In genomic region chr2:93446606-93447353, GRCm38 (mm10) we compare ENCODE assay signal across 14 mouse cellular contexts. TPM values are rescaled to one million over a fixed set of nuclear protein-coding genes. Genes with fewer than 3 reads are reported as not detected.
DNase-seq lines count a peak whose midpoint lies in the region; ATAC-seq and TF ChIP-seq lines count a peak whose summit lies in the region.
"Had no signal": no experiment of that assay in that cellular context is flagged by ENCODE, and none has a peak within 500 bp of the region (broad histone marks: within the 10 kb centered on the region; RNA-seq: fewer than 3 reads in every experiment).

No protein-coding gene starts in this region.

- DNase-seq in kidney, adult 11 months: peak; percentile 65
- DNase-seq in MEL (ENCODE audit: low read depth, low spot score): peak; percentile 35
- DNase-seq in adrenal gland, postnatal 14 days: peak; percentile 49
- DNase-seq in limb, embryonic 14.5 days (ENCODE audit: low spot score): no peak
- no peak for DNase-seq in lung, postnatal 0 days (ENCODE audit: low spot score)
- DNase-seq: cerebellum, adult 2 months; gastrocnemius, postnatal 36 days; lung, adult 2 months; right cerebral cortex, adult 18-20 months; thymus, postnatal 25 days had no signal

- no peak for TF ChIP-seq POLR2A in MEL (IDR thresholded peaks at IDR 0.05; ENCODE audit: control insufficient read depth in 1 of 2, insufficient read depth in 1 of 2, low read depth in 1 of 2, low read length in 2 of 2, poor library complexity in 1 of 2)
- TF ChIP-seq POLR2A in limb, embryonic 14.5 days (IDR thresholded peaks at IDR 0.05; ENCODE audit: borderline replicate concordance, extremely low read depth, insufficient read depth, insufficient read length): no peak

- TF ChIP-seq RAD21 in MEL (IDR thresholded peaks at IDR 0.05; ENCODE audit: low read depth, low read length): no peak

- H3K36me3 ChIP-seq in kidney, embryonic 15.5 days: no peaks in the 10 kb centered on the region
- H3K36me3 ChIP-seq in MEL (ENCODE audit: control insufficient read depth in 1 of 2, insufficient read depth in 2 of 2, low read length in 2 of 2): peaks cover 3 to 27% of the 10 kb centered on the region in 2 experiments; a peak in 3 of 4 replicates
- H3K36me3 ChIP-seq in limb, embryonic 14.5 days (ENCODE audit: control insufficient read depth, insufficient read depth, low read length): no peaks in the 10 kb centered on the region
- H3K36me3 ChIP-seq in forebrain, embryonic 15.5 days: no peaks in the 10 kb centered on the region
- H3K36me3 ChIP-seq in lung, postnatal 0 days (ENCODE audit: insufficient read depth, low read length): no peaks in the 10 kb centered on the region
- H3K36me3 ChIP-seq: heart, embryonic 15.5 days had no signal

- no peaks in the 10 kb centered on the region for H3K27me3 ChIP-seq in kidney, embryonic 15.5 days
- H3K27me3 ChIP-seq in MEL (ENCODE audit: control insufficient read depth in 1 of 2, insufficient read depth in 2 of 2, low read length in 2 of 2): no peaks in the 10 kb centered on the region
- H3K27me3 ChIP-seq in limb, embryonic 14.5 days (ENCODE audit: control insufficient read depth, insufficient read depth, low read length): no peaks in the 10 kb centered on the region
- H3K27me3 ChIP-seq in forebrain, embryonic 15.5 days: no peaks in the 10 kb centered on the region
- no peaks in the 10 kb centered on the region for H3K27me3 ChIP-seq in lung, postnatal 0 days (replicated peaks; ENCODE audit: insufficient read depth, low read length)
- H3K27me3 ChIP-seq: heart, embryonic 15.5 days had no signal

- no peak overlapping the region for H3K27ac ChIP-seq in kidney, embryonic 15.5 days
- peak overlapping the region; percentile 73 for H3K27ac ChIP-seq in MEL (ENCODE audit: control insufficient read depth, low read depth, low read length)
- no peak overlapping the region for H3K27ac ChIP-seq in limb, embryonic 14.5 days (replicated peaks; ENCODE audit: low read depth, low read length)
- no peak overlapping the region for H3K27ac ChIP-seq in forebrain, embryonic 15.5 days (replicated peaks)
- no peak overlapping the region for H3K27ac ChIP-seq in lung, postnatal 0 days (ENCODE audit: low read length)
- H3K27ac ChIP-seq: heart, embryonic 15.5 days had no signal

- peaks cover 82% of the 10 kb centered on the region for H3K4me1 ChIP-seq in kidney, embryonic 15.5 days
- H3K4me1 ChIP-seq in MEL (ENCODE audit: control insufficient read depth in 1 of 2, insufficient read depth in 2 of 2, low read length in 2 of 2): peaks cover 20 to 34% of the 10 kb centered on the region in 2 experiments
- peaks cover 9% of the 10 kb centered on the region for H3K4me1 ChIP-seq in limb, embryonic 14.5 days (ENCODE audit: control insufficient read depth, insufficient read depth, low read length)
- no peaks in the 10 kb centered on the region for H3K4me1 ChIP-seq in forebrain, embryonic 15.5 days
- H3K4me1 ChIP-seq in lung, postnatal 0 days (ENCODE audit: insufficient read depth, low read depth, low read length): peaks cover 12% of the 10 kb centered on the region; the same call in 1 of the 2 replicates

- H3K9me3 ChIP-seq in kidney, embryonic 15.5 days (replicated peaks): no peaks in the 10 kb centered on the region
- no peaks in the 10 kb centered on the region for H3K9me3 ChIP-seq in MEL (replicated peaks; ENCODE audit: insufficient read depth, low read length)
- no peaks in the 10 kb centered on the region for H3K9me3 ChIP-seq in limb, embryonic 14.5 days (ENCODE audit: control insufficient read depth, low read length)
- no peaks in the 10 kb centered on the region for H3K9me3 ChIP-seq in forebrain, embryonic 15.5 days
- no peaks in the 10 kb centered on the region for H3K9me3 ChIP-seq in lung, postnatal 0 days (ENCODE audit: low read length)
- H3K9me3 ChIP-seq: heart, embryonic 15.5 days had no signal

- ATAC-seq in kidney, embryonic 15.5 days (replicated peaks; ENCODE audit: low FRiP score): no peak
- ATAC-seq in limb, embryonic 14.5 days (ENCODE audit: low FRiP score, low read depth): no peak
- ATAC-seq in forebrain, embryonic 15.5 days (replicated peaks): no peak
- ATAC-seq in lung, postnatal 0 days: no peak
- ATAC-seq: forebrain, embryonic 16.5 days had no signal

- no peaks in the 10 kb centered on the region for H3K79me2 ChIP-seq in MEL (ENCODE audit: control insufficient read depth, insufficient read depth, low read length, poor library complexity)

- TF ChIP-seq CTCF in MEL (IDR thresholded peaks at IDR 0.05 in 2 of 3, conservative IDR thresholded peaks at IDR 0.05 in 1 of 3; ENCODE audit: control insufficient read depth in 1 of 3, insufficient read depth in 1 of 3, low read depth in 2 of 3, low read length in 3 of 3, poor library complexity in 1 of 3, severe bottlenecking in 1 of 3): no peak
- no peak for TF ChIP-seq CTCF in lung, postnatal 0 days (IDR thresholded peaks at IDR 0.05)

- WGBS in kidney, embryonic 15.5 days: 59% methylated on average over 13 of the region's 13 CpGs
- 60% methylated on average over 13 of the region's 13 CpGs for WGBS in limb, embryonic 14.5 days
- 61% methylated on average over 13 of the region's 13 CpGs for WGBS in forebrain, embryonic 15.5 days
- 78% methylated on average over 13 of the region's 13 CpGs for WGBS in lung, postnatal 0 days

- H3K4me3 ChIP-seq in kidney, embryonic 15.5 days (replicated peaks): no peak overlapping the region
- no peak overlapping the region for H3K4me3 ChIP-seq in MEL (ENCODE audit: control insufficient read depth in 1 of 2, insufficient read depth in 1 of 2, low read depth in 2 of 2, low read length in 2 of 2)
- H3K4me3 ChIP-seq in limb, embryonic 14.5 days (replicated peaks; ENCODE audit: low read length): no peak overlapping the region
- no peak overlapping the region for H3K4me3 ChIP-seq in forebrain, embryonic 15.5 days
- H3K4me3 ChIP-seq in lung, postnatal 0 days (ENCODE audit: low read depth, low read length): no peak overlapping the region
- H3K4me3 ChIP-seq: heart, embryonic 15.5 days had no signal

- no peak overlapping the region for H3K9ac ChIP-seq in kidney, embryonic 15.5 days
- no peak overlapping the region for H3K9ac ChIP-seq in MEL (ENCODE audit: control insufficient read depth, low read depth, low read length, poor library complexity, severe bottlenecking)
- H3K9ac ChIP-seq in limb, embryonic 14.5 days (ENCODE audit: low read depth, low read length, severe bottlenecking): 0 out of 2 replicates have a peak overlapping the region, but pooled peaks have one; percentile 34
- H3K9ac ChIP-seq in forebrain, embryonic 15.5 days (replicated peaks): no peak overlapping the region
- no peak overlapping the region for H3K9ac ChIP-seq in lung, postnatal 0 days (replicated peaks; ENCODE audit: low read depth)
- H3K9ac ChIP-seq: heart, embryonic 15.5 days had no signal

- no peak overlapping the region for H3K4me2 ChIP-seq in kidney, embryonic 15.5 days
- no peak overlapping the region for H3K4me2 ChIP-seq in limb, embryonic 14.5 days (replicated peaks; ENCODE audit: low read depth, low read length, severe bottlenecking)
- H3K4me2 ChIP-seq in forebrain, embryonic 15.5 days (replicated peaks): no peak overlapping the region
- H3K4me2 ChIP-seq in lung, postnatal 0 days (replicated peaks; ENCODE audit: low read depth, low read length): no peak overlapping the region
- H3K4me2 ChIP-seq: heart, embryonic 15.5 days had no signal

- TF ChIP-seq EP300 in MEL (IDR thresholded peaks at IDR 0.05; ENCODE audit: low read depth in 1 of 2, low read length in 2 of 2): no peak
- no peak for TF ChIP-seq EP300 in lung, postnatal 0 days (IDR thresholded peaks at IDR 0.05)

TF ChIP-seq in MEL, 35 proteins besides CTCF, POLR2A, EP300 and RAD21:
- TF ChIP-seq GATA1 (IDR thresholded peaks at IDR 0.05; ENCODE audit: low read depth, low read length): peak; percentile 31; the same call in 1 of the 2 replicates
- no peak for TF ChIP-seq GABPA (IDR thresholded peaks at IDR 0.05; ENCODE audit: low read depth, low read length)
- no peak for TF ChIP-seq HCFC1 (IDR thresholded peaks at IDR 0.05; ENCODE audit: low read depth, low read length)
- no peak for TF ChIP-seq NELFE (IDR thresholded peaks at IDR 0.05; ENCODE audit: low read depth, low read length)
- no peak for TF ChIP-seq MAFK (IDR thresholded peaks at IDR 0.05; ENCODE audit: borderline replicate concordance, low read depth, low read length)

RNA-seq across cellular contexts. Expression of gene Cd82, which starts 16.2 kb away (rescaled TPM):
- 47.8 and 49.4 TPM in 2 replicates for polyA plus RNA-seq in kidney, embryonic 15.5 days (2015; fragmentation: Nextera tagmentation; extraction: Ambion mirVana)
- 24.4 and 37.6 TPM in 2 replicates for total RNA-seq in MEL (2012; rRNA removed)
- polyA plus RNA-seq in MEL (2012; ENCODE audit: insufficient read depth in 1 of 2, insufficient read length in 2 of 2, low read depth in 1 of 2, low replicate concordance in 2 of 2, missing spikeins in 1 of 2): 10 to 100 TPM in 1 of 2 experiments, not detected in 1; 59.7 TPM
- 43.0 and 54.9 TPM in 2 replicates for total RNA-seq in adrenal gland, postnatal 14 days (2021)
- polyA plus RNA-seq in limb, embryonic 14.5 days (2012; rRNA removed): 52.3 and 56.6 TPM in 2 replicates
- 26.7 and 32.9 TPM in 2 replicates for polyA plus RNA-seq in limb, embryonic 14.5 days (2014; fragmentation: Nextera tagmentation; extraction: Ambion mirVana)
- 17.6 and 19.6 TPM in 2 replicates for polyA plus RNA-seq in forebrain, embryonic 15.5 days (2015; fragmentation: Nextera tagmentation; extraction: Ambion mirVana)
- 94.1 and 106 TPM in 2 replicates for polyA plus RNA-seq in lung, postnatal 0 days (2015; fragmentation: Nextera tagmentation; extraction: Ambion mirVana)

Comparison
In these comparisons a context has a peak if more than half of its experiments do, and no peak if none do; other contexts are left out.
1. DNase-seq: peak in kidney, adult 11 months (single experiment), MEL (single experiment) and adrenal gland, postnatal 14 days (single experiment); none in limb, embryonic 14.5 days (single experiment) and lung, postnatal 0 days (single experiment).